Mouse (Mus musculus) heart, embryonic 16.5 days (tissue): ENCODE results near the gene Fbxw11. TPM values are rescaled to one million over a fixed set of nuclear protein-coding genes. Genes with fewer than 3 reads are reported as not detected.

Source experiments
- ATAC-seq: fragments of 200-750 bp; cut with Nextera tagmentation; replicated peaks from 2 replicates; pipeline ENCODE4 v1.8.0; 2017; ENCODE audit warnings: moderate number of reproducible peaks; ENCODE audit not compliant: insufficient read depth, low FRiP score; ENCODE audit errors: extremely low read depth
- H3K27ac ChIP-seq: fragments of 300-500 bp; sonication (generic); 2 replicates; pipeline ENCODE4 v1.5.1; 2014; ENCODE audit warnings: mild to moderate bottlenecking, low read length, control low read depth, moderate library complexity
- H3K27me3 ChIP-seq: fragments of 300-500 bp; sonication (generic); 2 replicates; pipeline ENCODE4 v1.6.1; 2014; ENCODE audit warnings: low read length, mixed read lengths; ENCODE audit not compliant: control insufficient read depth, insufficient read depth
- H3K36me3 ChIP-seq: fragments of 300-500 bp; sonication (generic); 2 replicates; pipeline ENCODE4 v1.6.1; 2014; ENCODE audit not compliant: control insufficient read depth, insufficient read depth
- H3K4me1 ChIP-seq: fragments of 300-500 bp; sonication (generic); 2 replicates; pipeline ENCODE4 v1.6.1; 2014; ENCODE audit warnings: low read length, mixed read lengths; ENCODE audit not compliant: control insufficient read depth, insufficient read depth
- H3K4me2 ChIP-seq: fragments of 300-500 bp; sonication (generic); 2 replicates; pipeline ENCODE4 v1.6.1; 2014; ENCODE audit warnings: low read depth, mild to moderate bottlenecking, control low read depth, low read length
- H3K4me3 ChIP-seq: fragments of 300-500 bp; sonication (generic); 2 replicates; pipeline ENCODE4 v1.5.1; 2014; ENCODE audit warnings: mild to moderate bottlenecking, control low read depth, low read length
- H3K9ac ChIP-seq: fragments of 300-500 bp; sonication (generic); 2 replicates; pipeline ENCODE4 v1.6.1; 2014; ENCODE audit warnings: low read length, control low read depth
- H3K9me3 ChIP-seq: fragments of 300-500 bp; sonication (generic); replicated peaks from 2 replicates; pipeline ENCODE4 v1.6.1; 2016; ENCODE audit warnings: low read length; ENCODE audit not compliant: control insufficient read depth
- whole genome bisulfite sequencing: fragments of 180-500 bp; shearing (Covaris S2); extraction: QIAGEN DNeasy Blood & Tissue Kit; methylation state at CpG from one replicate; pipeline ENCODE4 v1.1.7; 2014; 5-methylcytosine and 5-hydroxymethylcytosine counted together
- polyA plus RNA-seq: library from polyadenylated mRNA; unstranded; fragments of >200 nt; fragmentation: Nextera tagmentation; extraction: Ambion mirVana; gene quantifications from 2 replicates; pipeline ENCODE4 v1.2.1, GENCODE M21; 2015

The Fbxw11 gene
- polyA plus RNA-seq, 1 experiment from 2014 or later: 63.5 TPM

GRCm38 (mm10) chr11:32786201-32786600 is 143.7 kb downstream of the Fbxw11 start:
- Histone ChIP-seq H3K9me3 (no peaks in the 10 kb centered on the region), H3K27ac (no peak overlapping the region), H3K36me3 (no peaks in the 10 kb centered on the region), H3K4me2 (no peak overlapping the region), H3K27me3 (no peaks in the 10 kb centered on the region), H3K4me1 (peaks cover 9% of the 10 kb centered on the region), H3K9ac (no peak overlapping the region), H3K4me3 (no peak overlapping the region)
- ATAC-seq: no peak
- 86% methylated on average over 5 of the region's 5 CpGs for WGBS

GRCm38 (mm10) chr11:32794759-32795445 is 152.4 kb downstream of the Fbxw11 start:
- H3K36me3 ChIP-seq: no peaks in the 10 kb centered on the region
- no peak overlapping the region for H3K9ac ChIP-seq
- H3K4me2 ChIP-seq: no peak overlapping the region
- H3K27ac ChIP-seq: no peak overlapping the region
- H3K9me3 ChIP-seq: 0 out of 2 replicates have a peak, but pooled peaks cover 2% of the 10 kb centered on the region
- WGBS: 66% methylated on average over 10 of the region's 10 CpGs
- H3K27me3 ChIP-seq: no peaks in the 10 kb centered on the region
- no peak for ATAC-seq
- H3K4me3 ChIP-seq: no peak overlapping the region
- H3K4me1 ChIP-seq: peaks cover 3% of the 10 kb centered on the region; the same call in 1 of the 2 replicates

Other genes starting within 250 kb of the Fbxw11 start
- 25.5 and 27.1 TPM in 2 replicates for gene Ubtd2, start 187.4 kb upstream of the Fbxw11 start, polyA plus RNA-seq
- 0.40 and 0.56 TPM in 2 replicates for gene Efcab9, start 110.6 kb upstream of the Fbxw11 start, polyA plus RNA-seq
- gene Stk10, start 109.4 kb upstream of the Fbxw11 start, polyA plus RNA-seq: 4.1 and 5.5 TPM in 2 replicates
- gene Smim23, start 181.9 kb downstream of the Fbxw11 start, polyA plus RNA-seq: not detected in 2 replicates